Mouse (Mus musculus) kidney, embryonic 14.5 days (tissue): ENCODE results near the gene Ccdc86. TPM values are rescaled to one million over a fixed set of nuclear protein-coding genes. Genes with fewer than 3 reads are reported as not detected.

Experiments used
- ATAC-seq: fragments of 200-750 bp; cut with Nextera tagmentation; 2 replicates; pipeline ENCODE4 v1.8.0; 2017; ENCODE audit warnings: moderate number of reproducible peaks, mild to moderate bottlenecking, moderate TSS enrichment, moderate library complexity; ENCODE audit not compliant: low FRiP score, low TSS enrichment
- H3K27ac ChIP-seq: fragments of 300-500 bp; sonication (generic); 2 replicates; pipeline ENCODE4 v1.5.1; 2014; ENCODE audit warnings: low read depth, mild to moderate bottlenecking, low read length, moderate library complexity, mixed read lengths
- H3K27me3 ChIP-seq: fragments of 300-500 bp; sonication (generic); 2 replicates; pipeline ENCODE4 v1.6.1; 2014; ENCODE audit warnings: mild to moderate bottlenecking, low read length; ENCODE audit not compliant: control insufficient read depth, insufficient read depth
- H3K36me3 ChIP-seq: fragments of 300-500 bp; sonication (generic); 2 replicates; pipeline ENCODE4 v1.6.1; 2014; ENCODE audit warnings: low read length, mixed read lengths; ENCODE audit not compliant: control insufficient read depth, insufficient read depth
- H3K4me1 ChIP-seq: fragments of 300-500 bp; sonication (generic); 2 replicates; pipeline ENCODE4 v1.6.1; 2014; ENCODE audit warnings: low read length, mixed read lengths; ENCODE audit not compliant: control insufficient read depth, insufficient read depth
- H3K4me2 ChIP-seq: fragments of 300-500 bp; sonication (generic); replicated peaks from 2 replicates; pipeline ENCODE4 v1.6.1; 2014; ENCODE audit warnings: low read depth, mild to moderate bottlenecking, low read length
- H3K4me3 ChIP-seq: fragments of 300-500 bp; sonication (generic); 2 replicates; pipeline ENCODE4 v1.5.1; 2014; ENCODE audit warnings: mild to moderate bottlenecking, low read length
- H3K9ac ChIP-seq: fragments of 300-500 bp; sonication (generic); 2 replicates; pipeline ENCODE4 v1.6.1; 2014; ENCODE audit warnings: low read depth, mild to moderate bottlenecking, low read length, moderate library complexity
- H3K9me3 ChIP-seq: fragments of 300-500 bp; sonication (generic); 2 replicates; pipeline ENCODE4 v1.6.1; 2016; ENCODE audit warnings: low read length; ENCODE audit not compliant: control insufficient read depth
- WGBS: fragments of 180-500 bp; shearing (Covaris S2); extraction: QIAGEN DNeasy Blood & Tissue Kit; methylation state at CpG from one replicate; pipeline ENCODE4 v1.1.7; 2014; 5-methylcytosine and 5-hydroxymethylcytosine counted together
- polyA plus RNA-seq: library from polyadenylated mRNA; unstranded; fragments of >200 nt; fragmentation: Nextera tagmentation; extraction: Ambion mirVana; gene quantifications from 2 replicates; pipeline ENCODE4 v1.2.1, GENCODE M21; 2014

The Ccdc86 gene
- polyA plus RNA-seq, 1 experiment from 2014 or later, result 32.7 TPM

DNA sequence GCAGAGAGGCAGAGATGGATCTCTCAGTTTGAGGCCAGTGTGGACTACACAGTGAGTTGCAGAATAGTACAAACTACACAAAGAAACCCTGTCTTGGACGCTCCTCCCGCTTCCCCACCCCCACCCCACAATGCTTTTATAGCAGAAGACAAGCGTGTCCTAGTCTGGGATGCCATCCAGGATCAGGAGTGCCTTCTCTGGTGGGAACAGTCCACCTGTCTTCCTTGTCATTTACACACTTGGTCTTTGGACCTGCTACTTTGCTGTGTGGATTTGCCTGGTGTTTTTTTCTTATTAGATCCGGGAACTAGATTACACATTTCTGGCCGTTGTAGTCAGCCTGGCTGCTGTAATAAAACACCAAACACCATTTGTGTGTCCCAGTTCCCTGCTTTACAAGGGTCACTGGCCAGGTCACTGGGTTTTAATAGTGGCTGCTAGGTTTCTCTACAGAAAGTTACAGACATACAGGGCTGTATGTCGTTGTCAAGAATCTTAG lies 22.9 kb downstream of the Ccdc86 start:
- Histone ChIP-seq H3K36me3 (no peaks in the 10 kb centered on the region), H3K9me3 (no peaks in the 10 kb centered on the region), H3K27ac (peak overlapping the region; percentile 63; the same call in 1 of the 2 replicates), H3K4me1 (peaks cover 15% of the 10 kb centered on the region), H3K4me2 (no peak overlapping the region), H3K9ac (no peak overlapping the region), H3K4me3 (no peak overlapping the region), H3K27me3 (no peaks in the 10 kb centered on the region)
- peak; percentile 65 for ATAC-seq
- 19% methylated on average over 6 of the region's 6 CpGs for WGBS

DNA sequence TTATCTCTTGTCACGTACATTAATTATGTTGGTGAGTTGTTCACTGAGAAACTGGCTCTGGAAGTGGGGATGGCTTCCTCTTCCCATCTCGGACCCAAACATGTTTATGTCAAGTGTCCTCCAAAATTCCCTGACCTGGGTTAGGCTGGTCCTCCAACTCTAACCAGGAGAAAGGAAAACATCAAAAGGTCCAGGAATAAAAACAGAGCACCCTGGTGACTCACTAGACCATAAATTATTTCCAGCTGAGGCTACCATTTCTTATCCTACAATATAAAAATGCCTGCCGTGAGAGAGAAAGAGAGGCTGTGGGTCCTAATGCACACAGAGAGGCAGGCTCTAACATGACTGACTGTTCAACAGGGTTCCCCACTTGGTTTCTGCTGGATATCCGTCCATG lies 24.8 kb downstream of the Ccdc86 start:
- Histone ChIP-seq H3K9ac (no peak overlapping the region), H3K4me2 (no peak overlapping the region), H3K4me3 (no peak overlapping the region), H3K9me3 (no peaks in the 10 kb centered on the region), H3K27ac (0 out of 2 replicates have a peak overlapping the region, but pooled peaks have one; percentile 2), H3K27me3 (no peaks in the 10 kb centered on the region), H3K4me1 (peaks cover 15% of the 10 kb centered on the region), H3K36me3 (no peaks in the 10 kb centered on the region)
- ATAC-seq, result no peak
- WGBS, result 26% methylated on average over 4 of the region's 4 CpGs

DNA sequence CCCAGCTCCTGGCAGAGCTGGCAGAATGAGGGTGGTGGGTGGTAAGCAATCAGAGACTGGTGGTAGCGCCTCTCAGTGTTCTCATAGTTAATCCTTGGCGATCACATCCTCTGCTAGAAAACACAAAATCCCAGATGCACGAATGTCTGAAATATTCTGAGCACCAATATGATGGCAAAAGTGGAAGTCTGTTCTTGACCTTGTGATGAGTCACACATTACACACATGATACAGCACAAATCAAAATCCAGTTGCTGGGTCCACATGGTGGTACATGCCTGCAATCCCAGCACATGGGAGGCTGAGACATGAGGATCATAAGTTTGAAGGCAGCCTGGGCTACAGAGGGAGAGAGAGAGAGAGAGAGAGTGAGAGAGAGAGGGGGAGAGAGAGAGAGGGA lies 28.0 kb downstream of the Ccdc86 start:
- 78% methylated on average over 3 of the region's 3 CpGs for WGBS
- peaks cover 10% of the 10 kb centered on the region for H3K4me1 ChIP-seq
- no peak overlapping the region for H3K27ac ChIP-seq
- no peak overlapping the region for H3K4me2 ChIP-seq
- ATAC-seq, result no peak
- no peaks in the 10 kb centered on the region for H3K9me3 ChIP-seq
- H3K36me3 ChIP-seq, result no peaks in the 10 kb centered on the region
- H3K4me3 ChIP-seq, result no peak overlapping the region
- H3K27me3 ChIP-seq, result no peaks in the 10 kb centered on the region
- H3K9ac ChIP-seq, result no peak overlapping the region

DNA sequence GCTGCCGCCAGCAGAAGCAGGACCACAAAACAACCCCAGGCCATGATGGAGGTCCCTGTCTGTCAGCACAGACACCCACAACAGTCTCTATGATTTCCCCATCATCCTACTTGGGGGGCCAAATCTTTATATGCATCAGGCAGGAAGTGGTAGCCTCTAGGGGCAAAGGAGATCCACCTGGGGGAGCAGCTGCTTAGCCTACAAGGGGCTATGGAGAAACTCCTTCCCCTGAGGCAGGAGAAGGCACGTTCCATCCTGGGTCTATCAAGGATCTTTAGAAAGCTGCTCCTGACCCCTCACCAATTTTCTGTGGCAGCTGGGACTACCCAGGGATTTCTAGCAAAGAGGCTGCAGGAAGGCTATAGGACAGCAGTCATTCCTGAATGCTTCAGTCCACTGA lies 28.5 kb downstream of the Ccdc86 start, which contains the start of gene Zp1:
Gene Zp1, minus strand, starts transcription at position 101 of the 400 bp plus-strand sequence.
- H3K9me3 ChIP-seq, result no peaks in the 10 kb centered on the region
- H3K27ac ChIP-seq, result no peak within 1 kb of the TSS
- ATAC-seq, result no peak
- H3K4me3 ChIP-seq, result no peak within 1 kb of the TSS
- H3K36me3 ChIP-seq, result no peaks in the 10 kb centered on the region
- WGBS, result 71% methylated on average over 2 of the region's 2 CpGs
- peaks cover 7% of the 10 kb centered on the region for H3K4me1 ChIP-seq
- no peak within 1 kb of the TSS for H3K4me2 ChIP-seq
- H3K27me3 ChIP-seq, result no peaks in the 10 kb centered on the region
- H3K9ac ChIP-seq, result no peak within 1 kb of the TSS

DNA sequence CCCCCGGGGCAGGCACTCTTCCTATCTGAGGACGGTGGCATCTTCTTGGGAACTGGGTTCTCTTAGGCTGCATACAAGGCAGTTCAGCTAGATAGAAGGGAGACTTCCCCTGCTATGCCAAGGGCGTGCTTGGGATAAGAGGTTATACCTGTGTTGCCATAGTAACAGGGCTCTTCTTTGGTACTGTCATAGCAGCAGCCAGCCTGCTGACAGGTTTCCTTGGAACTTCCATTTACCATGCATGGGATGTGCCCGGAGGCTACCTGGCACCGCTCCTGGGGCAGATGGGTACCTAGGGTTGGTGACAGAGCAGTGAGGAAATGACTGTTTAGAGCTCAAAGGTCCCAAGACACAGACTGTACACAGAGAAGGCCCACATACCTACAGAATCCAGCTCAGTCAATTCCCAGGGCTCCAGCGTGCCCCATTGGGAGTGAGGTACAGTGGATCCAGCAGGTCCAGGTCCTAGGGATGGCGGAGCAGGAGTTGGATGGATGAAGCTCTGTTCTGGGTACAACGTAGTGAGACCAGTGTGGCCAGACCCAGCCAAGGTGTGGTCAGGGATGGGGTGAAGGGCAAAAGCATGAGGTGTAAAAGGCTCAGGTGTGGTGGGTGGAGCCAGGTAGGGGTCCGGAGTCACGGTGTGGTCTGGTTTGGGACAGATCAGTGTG lies 30.6 kb downstream of the Ccdc86 start:
- H3K36me3 ChIP-seq, result no peaks in the 10 kb centered on the region
- no peaks in the 10 kb centered on the region for H3K27me3 ChIP-seq
- H3K27ac ChIP-seq, result no peak overlapping the region
- H3K9ac ChIP-seq, result no peak overlapping the region
- H3K4me2 ChIP-seq, result no peak overlapping the region
- H3K4me1 ChIP-seq, result 0 out of 2 replicates have a peak, but pooled peaks cover 3% of the 10 kb centered on the region
- no peak overlapping the region for H3K4me3 ChIP-seq
- no peak for ATAC-seq
- whole genome bisulfite sequencing, result 91% methylated on average over 10 of the region's 10 CpGs
- no peaks in the 10 kb centered on the region for H3K9me3 ChIP-seq

DNA sequence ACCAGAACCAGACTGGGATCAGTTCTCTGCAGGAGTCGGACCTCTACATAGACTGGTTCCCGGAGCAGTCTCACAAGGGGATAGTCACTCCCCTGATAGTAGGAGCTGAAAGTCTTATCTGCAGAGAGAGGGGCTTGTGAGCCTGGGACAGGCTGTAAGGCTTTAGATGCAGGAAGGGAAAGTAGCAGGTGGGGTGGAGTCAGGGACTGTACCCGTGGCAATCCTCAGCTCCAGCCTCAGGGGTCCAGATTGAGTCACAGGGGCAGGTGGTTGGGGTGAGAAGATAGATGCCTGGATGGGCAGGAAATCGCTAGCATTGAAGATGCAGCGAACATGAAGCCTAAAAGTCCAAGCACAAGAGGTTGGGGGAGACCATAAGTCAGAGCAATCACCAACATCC lies 32.6 kb downstream of the Ccdc86 start:
- H3K4me3 ChIP-seq, result no peak overlapping the region
- no peaks in the 10 kb centered on the region for H3K36me3 ChIP-seq
- no peak for ATAC-seq
- H3K27ac ChIP-seq, result no peak overlapping the region
- H3K9me3 ChIP-seq, result no peaks in the 10 kb centered on the region
- 0 out of 2 replicates have a peak, but pooled peaks cover 3% of the 10 kb centered on the region for H3K4me1 ChIP-seq
- H3K27me3 ChIP-seq, result no peaks in the 10 kb centered on the region
- no peak overlapping the region for H3K4me2 ChIP-seq
- 61% methylated on average over 5 of the region's 5 CpGs for WGBS
- H3K9ac ChIP-seq, result no peak overlapping the region

DNA sequence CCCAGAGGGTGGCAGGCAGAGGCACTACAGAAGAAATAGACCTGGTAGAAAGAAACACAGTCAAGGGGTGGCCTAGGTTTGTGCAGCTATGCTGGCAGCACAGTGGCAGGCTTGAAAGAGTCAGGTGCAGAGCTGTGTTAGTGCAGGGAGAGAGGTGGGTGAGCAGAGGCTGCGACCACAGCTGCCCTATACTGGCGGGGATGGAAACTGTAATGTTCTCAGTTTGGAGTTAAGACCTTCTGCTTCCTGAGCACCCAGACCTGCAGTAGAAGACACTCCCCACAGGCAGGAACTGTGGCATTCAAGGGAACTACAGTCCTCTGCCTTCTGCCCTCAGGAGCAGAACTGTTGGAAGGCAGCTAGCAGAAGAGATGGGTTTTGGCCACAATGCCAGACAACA lies 34.2 kb downstream of the Ccdc86 start:
- Histone ChIP-seq H3K27me3 (no peaks in the 10 kb centered on the region), H3K9me3 (no peaks in the 10 kb centered on the region), H3K4me1 (0 out of 2 replicates have a peak, but pooled peaks cover 3% of the 10 kb centered on the region), H3K4me3 (no peak overlapping the region), H3K4me2 (no peak overlapping the region), H3K9ac (no peak overlapping the region; the same call in 1 of the 2 replicates), H3K27ac (no peak overlapping the region), H3K36me3 (no peaks in the 10 kb centered on the region)
- no peak for ATAC-seq
- WGBS, result 67% methylated on average over 2 of the region's 2 CpGs

DNA sequence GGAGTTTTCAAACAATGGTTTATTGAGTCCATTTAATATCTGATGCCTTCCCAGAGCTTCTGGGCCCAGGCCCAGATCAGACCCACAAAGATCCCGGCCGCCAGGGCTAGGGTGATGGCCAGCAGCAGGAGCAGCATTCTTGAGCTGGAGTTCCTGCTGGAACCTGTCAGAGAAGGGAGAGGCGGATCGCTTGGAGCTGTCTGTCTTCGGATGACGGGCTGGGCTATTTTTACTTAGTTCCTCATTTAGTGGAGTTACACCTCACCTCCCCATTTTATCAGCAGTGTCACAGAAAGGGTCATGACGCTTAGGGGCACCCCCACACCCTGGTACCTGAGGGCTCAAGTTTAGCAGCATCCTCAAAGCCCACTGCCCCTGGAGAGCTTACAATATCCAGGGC lies 34.8 kb downstream of the Ccdc86 start:
- Histone ChIP-seq H3K27me3 (no peaks in the 10 kb centered on the region), H3K9ac (no peak overlapping the region; the same call in 1 of the 2 replicates), H3K4me2 (no peak overlapping the region), H3K27ac (no peak overlapping the region), H3K4me1 (0 out of 2 replicates have a peak, but pooled peaks cover 3% of the 10 kb centered on the region), H3K9me3 (no peaks in the 10 kb centered on the region), H3K36me3 (no peaks in the 10 kb centered on the region), H3K4me3 (no peak overlapping the region)
- WGBS, result 69% methylated on average over 7 of the region's 7 CpGs
- ATAC-seq, result no peak

DNA sequence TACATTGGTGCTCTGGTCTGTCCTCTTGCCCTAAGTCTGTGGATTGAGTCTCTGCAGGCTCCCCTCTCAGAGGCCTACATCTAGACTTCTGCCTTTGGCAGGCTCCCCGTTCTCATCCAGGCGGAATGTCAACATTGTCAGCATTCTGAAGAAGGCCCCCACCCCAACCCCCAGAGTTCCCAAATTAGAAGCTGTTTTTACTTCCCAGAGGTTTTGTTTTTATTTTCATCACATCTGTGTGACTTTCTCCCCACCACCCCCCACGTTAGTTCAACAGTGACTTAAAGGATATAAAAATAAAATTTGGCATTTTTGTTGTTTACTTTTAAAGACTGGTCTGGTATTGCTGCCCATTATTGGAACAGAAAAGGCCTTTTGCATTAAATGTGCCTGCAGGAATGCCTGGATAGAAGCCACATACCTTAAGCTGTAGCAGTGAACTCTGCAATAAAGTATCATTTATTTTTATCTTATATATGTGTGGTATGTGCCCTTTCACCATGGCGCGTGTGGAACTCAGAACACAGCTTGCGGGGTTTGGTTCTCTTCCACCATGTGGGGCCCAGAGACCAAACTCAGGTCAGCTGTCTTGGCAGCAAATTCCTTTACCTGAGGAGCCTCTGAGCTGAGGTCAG lies 39.9 kb downstream of the Ccdc86 start:
- no peak overlapping the region for H3K4me2 ChIP-seq
- H3K4me1 ChIP-seq, result peaks cover 11% of the 10 kb centered on the region; the same call in 1 of the 2 replicates
- H3K4me3 ChIP-seq, result no peak overlapping the region
- H3K27me3 ChIP-seq, result no peaks in the 10 kb centered on the region
- WGBS, result 63% methylated on average over 6 of the region's 6 CpGs
- H3K9ac ChIP-seq, result no peak overlapping the region
- no peak for ATAC-seq
- H3K27ac ChIP-seq, result peak overlapping the region; percentile 67
- peaks cover 35% of the 10 kb centered on the region for H3K36me3 ChIP-seq
- no peaks in the 10 kb centered on the region for H3K9me3 ChIP-seq
